Mouse (Mus musculus) liver, embryonic 13.5 days (tissue): ENCODE data around the gene Lrrc39. TPM values are rescaled to one million over a fixed set of nuclear protein-coding genes. Genes with fewer than 3 reads are reported as not detected.

Experiments
- ATAC-seq: fragments of 200-750 bp; cut with Nextera tagmentation; 2 replicates; pipeline ENCODE4 v1.8.0; 2017; ENCODE audit warnings: low read depth, mild to moderate bottlenecking, moderate number of reproducible peaks, moderate library complexity
- DNase-seq: peaks from one replicate; pipeline ENCODE4 v3.0.0; 2022
- H3K27ac ChIP-seq: fragments of 300-500 bp; sonication (generic); 2 replicates; pipeline ENCODE4 v1.5.1; 2015; ENCODE audit warnings: moderate library complexity, mild to moderate bottlenecking, inconsistent platforms
- H3K27me3 ChIP-seq: fragments of 300-500 bp; sonication (generic); 2 replicates; pipeline ENCODE4 v1.6.1; 2015; ENCODE audit warnings: mild to moderate bottlenecking, inconsistent platforms
- H3K36me3 ChIP-seq: fragments of 300-500 bp; sonication (generic); 2 replicates; pipeline ENCODE4 v1.6.1; 2015; ENCODE audit warnings: mild to moderate bottlenecking, inconsistent platforms
- H3K4me1 ChIP-seq: fragments of 300-500 bp; sonication (generic); replicated peaks from 2 replicates; pipeline ENCODE4 v1.6.1; 2015; ENCODE audit warnings: inconsistent platforms
- H3K4me2 ChIP-seq: fragments of 300-500 bp; sonication (generic); 2 replicates; pipeline ENCODE4 v1.6.1; 2015; ENCODE audit warnings: inconsistent platforms, mild to moderate bottlenecking, moderate library complexity
- H3K4me3 ChIP-seq: fragments of 300-500 bp; sonication (generic); replicated peaks from 2 replicates; pipeline ENCODE4 v1.5.1; 2015; ENCODE audit warnings: mild to moderate bottlenecking, inconsistent platforms
- H3K9ac ChIP-seq: fragments of 300-500 bp; sonication (generic); 2 replicates; pipeline ENCODE4 v1.6.1; 2015; ENCODE audit warnings: mild to moderate bottlenecking, inconsistent platforms
- H3K9me3 ChIP-seq: fragments of 300-500 bp; sonication (generic); replicated peaks from 2 replicates; pipeline ENCODE4 v1.6.1; 2016; ENCODE audit warnings: inconsistent platforms
- WGBS: fragments of 180-500 bp; shearing (Covaris S2); methylation state at CpG from one replicate; pipeline ENCODE4 v1.1.7; 2015; ENCODE audit not compliant: insufficient replicate concordance; 5-methylcytosine and 5-hydroxymethylcytosine counted together
- polyA plus RNA-seq: library from polyadenylated mRNA; unstranded; fragments of >200 nt; fragmentation: Nextera tagmentation; extraction: Ambion mirVana; gene quantifications from 2 replicates; pipeline ENCODE4 v1.2.1, GENCODE M21; 2015

The Lrrc39 gene
- polyA plus RNA-seq, 1 experiment from 2014 or later = 3.3 TPM

- Histone ChIP-seq H3K4me3 (peak overlapping the region; percentile 64), H3K36me3 (peaks cover 13% of the 10 kb centered on the region), H3K4me2 (peak overlapping the region; percentile 72), H3K9ac (peak overlapping the region; percentile 72), H3K27me3 (no peaks in the 10 kb centered on the region), H3K9me3 (peaks cover 8% of the 10 kb centered on the region), H3K27ac (peak overlapping the region; percentile 95), H3K4me1 (peaks cover 36% of the 10 kb centered on the region)
- peak; percentile 58 for ATAC-seq
- DNase-seq = no peak
- WGBS = 11% methylated on average over 7 of the region's 7 CpGs
These were observed 321 bp downstream of the Lrrc39 start for GRCm38 (mm10) chr3:116563095-116563492.

- WGBS = 24% methylated on average over 2 of the region's 2 CpGs
- H3K36me3 ChIP-seq = peaks cover 15% of the 10 kb centered on the region
These were observed 7.9 kb downstream of the Lrrc39 start for GRCm38 (mm10) chr3:116570628-116571027.

GRCm38 (mm10) chr3:116577286-116577685 lies 14.5 kb downstream of the Lrrc39 start:
- no peak for ATAC-seq
- H3K36me3 ChIP-seq = peaks cover 33% of the 10 kb centered on the region

More at GRCm38 (mm10) chr3:116570628-116571027, 7.9 kb downstream of the Lrrc39 start:
- no peak overlapping the region for H3K9ac ChIP-seq
- no peak overlapping the region for H3K4me2 ChIP-seq
- H3K4me1 ChIP-seq = no peaks in the 10 kb centered on the region
- no peak overlapping the region for H3K27ac ChIP-seq
- ATAC-seq (no peak), DNase-seq (no peak)
- no peak overlapping the region for H3K4me3 ChIP-seq
- H3K27me3 ChIP-seq = no peaks in the 10 kb centered on the region
- H3K9me3 ChIP-seq = peaks cover 8% of the 10 kb centered on the region

GRCm38 (mm10) chr3:116582201-116582600 lies 19.4 kb downstream of the Lrrc39 start:
- Histone ChIP-seq H3K9ac (no peak overlapping the region), H3K27ac (no peak overlapping the region), H3K4me3 (no peak overlapping the region), H3K4me2 (no peak overlapping the region), H3K9me3 (no peaks in the 10 kb centered on the region), H3K36me3 (peaks cover 64% of the 10 kb centered on the region), H3K4me1 (no peaks in the 10 kb centered on the region), H3K27me3 (no peaks in the 10 kb centered on the region)
- WGBS = 91% methylated on average over 9 of the region's 9 CpGs
- no peak for ATAC-seq
- DNase-seq = no peak

More at GRCm38 (mm10) chr3:116577286-116577685, 14.5 kb downstream of the Lrrc39 start:
- Histone ChIP-seq H3K4me1 (no peaks in the 10 kb centered on the region), H3K4me2 (no peak overlapping the region), H3K27me3 (no peaks in the 10 kb centered on the region), H3K9me3 (no peaks in the 10 kb centered on the region), H3K27ac (no peak overlapping the region), H3K9ac (no peak overlapping the region), H3K4me3 (no peak overlapping the region)
- DNase-seq = no peak
- WGBS = 44% methylated on average over 3 of the region's 3 CpGs

GRCm38 (mm10) chr3:116594076-116594727 lies 31.4 kb downstream of the Lrrc39 start:
- Histone ChIP-seq H3K4me1 (peaks cover 30% of the 10 kb centered on the region), H3K9ac (peak overlapping the region; percentile 93), H3K9me3 (no peaks in the 10 kb centered on the region), H3K4me3 (peak overlapping the region; percentile 83), H3K4me2 (peak overlapping the region; percentile 74), H3K27me3 (no peaks in the 10 kb centered on the region), H3K36me3 (peaks cover 31% of the 10 kb centered on the region), H3K27ac (peak overlapping the region; percentile 76)
- peak; percentile 56 for ATAC-seq
- WGBS = 2% methylated on average over 22 of the region's 22 CpGs
- DNase-seq = no peak

GRCm38 (mm10) chr3:116594728-116595602 lies 32.2 kb downstream of the Lrrc39 start, which contains the start of gene Sass6:
TSS of gene Sass6 (plus strand) at chr3:116594982.
- H3K27me3 ChIP-seq = no peaks in the 10 kb centered on the region
- peak; percentile 94 for DNase-seq
- under 1% methylated on average over 65 of the region's 65 CpGs for WGBS

GRCm38 (mm10) chr3:116595603-116595991 lies 32.8 kb downstream of the Lrrc39 start:
- ATAC-seq (no peak), DNase-seq (peak; percentile 3)
- Histone ChIP-seq H3K4me2 (peak overlapping the region; percentile 75), H3K4me3 (peak overlapping the region; percentile 83), H3K27ac (peak overlapping the region; percentile 87), H3K9me3 (no peaks in the 10 kb centered on the region), H3K36me3 (peaks cover 18% of the 10 kb centered on the region), H3K9ac (peak overlapping the region; percentile 93), H3K27me3 (no peaks in the 10 kb centered on the region), H3K4me1 (peaks cover 31% of the 10 kb centered on the region)
- WGBS = 7% methylated on average over 10 of the region's 10 CpGs

More at GRCm38 (mm10) chr3:116594728-116595602, 32.2 kb downstream of the Lrrc39 start, which contains the start of gene Sass6:
- Histone ChIP-seq H3K9me3 (no peaks in the 10 kb centered on the region), H3K4me3 (peak within 1 kb of the TSS; percentile 83), H3K36me3 (peaks cover 24% of the 10 kb centered on the region), H3K4me1 (peaks cover 31% of the 10 kb centered on the region), H3K9ac (peak within 1 kb of the TSS; percentile 93), H3K27ac (peak within 1 kb of the TSS; percentile 87), H3K4me2 (peak within 1 kb of the TSS; percentile 75)
- peak; percentile 93 for ATAC-seq

GRCm38 (mm10) chr3:116599705-116600104 lies 36.9 kb downstream of the Lrrc39 start:
- peaks cover 22% of the 10 kb centered on the region for H3K4me1 ChIP-seq
- H3K9me3 ChIP-seq = no peaks in the 10 kb centered on the region
- H3K27ac ChIP-seq = no peak overlapping the region
- H3K27me3 ChIP-seq = no peaks in the 10 kb centered on the region
- no peak overlapping the region for H3K9ac ChIP-seq
- H3K36me3 ChIP-seq = peaks cover 17% of the 10 kb centered on the region
- WGBS = 75% methylated on average over 2 of the region's 2 CpGs
- ATAC-seq = no peak
- DNase-seq = no peak
- H3K4me3 ChIP-seq = no peak overlapping the region
- H3K4me2 ChIP-seq = no peak overlapping the region

- WGBS = 62% methylated on average over 5 of the region's 5 CpGs
- Histone ChIP-seq H3K4me2 (no peak overlapping the region), H3K27ac (no peak overlapping the region), H3K9ac (no peak overlapping the region), H3K9me3 (no peaks in the 10 kb centered on the region), H3K4me3 (no peak overlapping the region), H3K36me3 (peaks cover 23% of the 10 kb centered on the region), H3K4me1 (peaks cover 19% of the 10 kb centered on the region), H3K27me3 (no peaks in the 10 kb centered on the region)
- no peak for DNase-seq
- ATAC-seq = no peak
These were observed 38.2 kb downstream of the Lrrc39 start for GRCm38 (mm10) chr3:116601005-116601404.

- H3K4me1 ChIP-seq = peaks cover 12% of the 10 kb centered on the region
- H3K9me3 ChIP-seq = no peaks in the 10 kb centered on the region
- no peak overlapping the region for H3K4me3 ChIP-seq
- ATAC-seq (no peak), DNase-seq (no peak)
- no peak overlapping the region for H3K9ac ChIP-seq
- H3K27me3 ChIP-seq = no peaks in the 10 kb centered on the region
- 85% methylated on average over 5 of the region's 5 CpGs for whole genome bisulfite sequencing
- no peak overlapping the region for H3K27ac ChIP-seq
- no peak overlapping the region for H3K4me2 ChIP-seq
- peaks cover 28% of the 10 kb centered on the region for H3K36me3 ChIP-seq
These were observed 39.0 kb downstream of the Lrrc39 start for GRCm38 (mm10) chr3:116601781-116602180.

GRCm38 (mm10) chr3:116604570-116604969 lies 41.8 kb downstream of the Lrrc39 start:
- no peak for ATAC-seq
- no peaks in the 10 kb centered on the region for H3K9me3 ChIP-seq
- WGBS = 82% methylated on average over 9 of the region's 9 CpGs
- H3K27ac ChIP-seq = no peak overlapping the region
- no peaks in the 10 kb centered on the region for H3K4me1 ChIP-seq
- H3K36me3 ChIP-seq = peaks cover 49% of the 10 kb centered on the region
- H3K9ac ChIP-seq = no peak overlapping the region
- no peak for DNase-seq
- no peak overlapping the region for H3K4me3 ChIP-seq
- no peak overlapping the region for H3K4me2 ChIP-seq
- no peaks in the 10 kb centered on the region for H3K27me3 ChIP-seq
